Mouse (Mus musculus): ENCODE measurements around the gene Ccdc87.
"Not testable (repeated sequence)": the region's sequence is repeated elsewhere in the genome, so short reads cannot be mapped to it uniquely, and the experiment has no call there.

Gene Ccdc87

GRCm38 (mm10) chr19:4838526-4839140 is 533 bp upstream of the Ccdc87 start:
- DNase-seq (ENCODE audit: low spot score), result no peak

- no peak for DNase-seq (ENCODE audit: low spot score)
Measured at GRCm38 (mm10) chr19:4840848-4841247, 1.7 kb downstream of the Ccdc87 start.

- DNase-seq (ENCODE audit: low spot score), result no peak
Measured at GRCm38 (mm10) chr19:4842611-4843010, 3.4 kb downstream of the Ccdc87 start.

DNA sequence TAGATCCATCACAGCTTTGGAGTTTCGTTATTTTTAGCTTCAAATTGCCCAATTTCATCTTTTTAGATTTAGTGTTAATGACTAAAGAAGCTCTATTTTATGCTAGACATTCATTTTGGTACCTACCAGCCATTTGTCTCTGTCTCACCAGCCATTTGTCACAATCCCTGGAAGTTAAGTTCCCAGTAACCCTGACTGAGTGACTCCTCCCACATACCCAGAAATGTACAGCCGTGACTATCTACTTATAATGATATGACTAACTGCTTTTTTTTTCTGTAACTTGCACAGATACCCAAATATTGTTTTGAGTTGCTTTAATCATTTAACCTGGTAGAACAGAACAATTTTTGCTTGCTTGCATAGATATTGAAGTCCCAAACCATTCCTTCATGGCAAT is 6.7 kb downstream of the Ccdc87 start:
- DNase-seq (ENCODE audit: low spot score), result no peak

DNA sequence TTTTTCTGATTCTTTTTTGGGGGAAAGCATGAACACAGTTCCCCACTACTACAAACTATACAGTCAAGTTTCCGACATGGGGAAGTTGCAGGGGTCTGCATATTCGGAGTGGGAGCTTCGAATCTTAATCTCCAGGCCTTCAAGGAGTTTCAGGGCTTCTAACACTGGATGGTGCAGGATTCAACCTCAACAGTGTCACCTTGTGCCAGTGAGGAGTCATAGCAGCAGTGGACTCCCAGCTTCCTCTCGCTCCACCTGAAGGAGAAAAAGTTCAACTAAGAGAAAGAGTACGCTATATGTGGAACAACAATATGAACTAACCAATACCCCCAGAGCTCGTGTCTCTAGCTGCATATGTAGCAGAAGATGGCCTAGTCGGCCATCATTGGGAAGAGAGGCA is 8.3 kb downstream of the Ccdc87 start:
- DNase-seq (ENCODE audit: low spot score), result peak; percentile 60

DNA sequence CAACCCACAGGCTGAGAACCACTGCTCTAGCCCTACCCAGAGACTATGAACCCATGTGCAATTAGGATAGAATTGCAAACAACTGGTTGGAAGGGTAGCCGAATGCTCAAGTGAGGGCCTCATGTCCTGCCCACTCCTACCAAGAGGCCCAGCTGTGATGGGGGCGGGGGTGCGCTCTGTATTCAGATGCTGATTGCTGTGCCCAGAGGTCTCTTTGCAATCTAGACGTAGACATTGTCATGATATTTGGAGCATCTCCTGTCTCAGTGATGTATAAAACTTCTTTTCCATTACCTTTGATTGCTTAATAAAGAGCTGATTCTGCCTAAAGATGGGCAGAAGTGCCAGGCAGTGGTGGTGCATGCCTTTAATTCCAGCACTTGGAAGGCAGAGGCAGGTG is 10.6 kb downstream of the Ccdc87 start:
- DNase-seq (ENCODE audit: low spot score), result no peak

- no peak for DNase-seq (ENCODE audit: low spot score)
Measured at GRCm38 (mm10) chr19:4850281-4850680, 11.1 kb downstream of the Ccdc87 start.

GRCm38 (mm10) chr19:4854552-4855469 is 15.6 kb downstream of the Ccdc87 start, which contains the start of gene Ctsf:
Gene Ctsf (plus strand): TSS chr19:4855130.
- peak; percentile 92 for DNase-seq (ENCODE audit: low spot score)

- no peak for DNase-seq (ENCODE audit: low spot score)
Measured at GRCm38 (mm10) chr19:4855470-4855820, 16.3 kb downstream of the Ccdc87 start.

DNA sequence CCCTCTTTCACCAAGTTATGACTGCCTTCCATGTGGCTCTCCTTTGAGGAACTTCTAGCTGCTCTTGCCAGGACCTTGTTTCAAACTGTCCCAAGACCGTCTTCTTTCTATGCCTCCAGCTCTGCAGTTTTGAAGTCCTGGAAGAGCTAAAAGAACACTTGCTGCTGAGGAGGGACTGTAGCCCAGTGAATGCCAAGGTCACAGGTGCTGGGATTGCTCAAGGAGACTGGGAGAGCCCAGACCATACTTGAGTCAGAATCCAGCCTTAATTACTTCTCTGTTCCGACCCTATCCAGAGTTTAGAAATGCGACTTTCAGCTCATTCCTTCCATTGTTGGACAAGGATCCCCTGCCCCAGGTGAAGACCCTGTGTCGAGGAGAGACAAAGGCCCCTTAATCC is 16.8 kb downstream of the Ccdc87 start:
- no peak for DNase-seq (ENCODE audit: low spot score)

- DNase-seq (ENCODE audit: low spot score), result no peak
Measured at GRCm38 (mm10) chr19:4859081-4859480, 19.9 kb downstream of the Ccdc87 start.

- no peak for DNase-seq (ENCODE audit: low spot score)
Measured at GRCm38 (mm10) chr19:4863048-4863447, 23.9 kb downstream of the Ccdc87 start.

- peak; percentile 28 for DNase-seq (ENCODE audit: low spot score)
Measured at GRCm38 (mm10) chr19:4865147-4865546, 26.0 kb downstream of the Ccdc87 start.

DNA sequence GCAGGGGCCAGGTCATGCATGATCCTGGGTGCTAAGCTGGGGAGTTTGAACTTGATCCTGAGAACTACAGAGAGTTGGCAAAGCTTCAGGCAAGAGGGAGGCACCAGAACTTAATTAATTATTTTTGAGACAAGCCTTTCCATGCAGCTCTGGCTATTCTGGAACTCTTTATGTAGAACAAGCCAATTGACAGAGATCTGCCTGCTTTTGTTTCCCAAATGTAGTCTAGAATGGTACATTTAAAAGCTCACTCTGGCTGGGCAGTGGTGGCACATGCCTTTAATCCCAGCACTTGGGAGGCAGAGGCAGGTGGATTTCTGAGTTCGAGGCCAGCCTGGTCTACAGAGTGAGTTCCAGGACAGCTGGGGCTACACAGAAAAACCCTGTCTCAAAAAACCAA is 35.4 kb downstream of the Ccdc87 start:
- DNase-seq (ENCODE audit: low spot score), result not testable (repeated sequence)

- no peak for DNase-seq (ENCODE audit: low spot score)
Measured at GRCm38 (mm10) chr19:4876241-4876640, 37.1 kb downstream of the Ccdc87 start.

GRCm38 (mm10) chr19:4876755-4877154 is 37.6 kb downstream of the Ccdc87 start:
- no peak for DNase-seq (ENCODE audit: low spot score)

GRCm38 (mm10) chr19:4877785-4878184 is 38.6 kb downstream of the Ccdc87 start, which contains the start of gene Actn3:
Gene Actn3 (minus strand): TSS chr19:4877909.
- DNase-seq (ENCODE audit: low spot score), result peak; percentile 38

- DNase-seq (ENCODE audit: low spot score), result peak; percentile 95
Measured at GRCm38 (mm10) chr19:4878405-4879323, 39.5 kb downstream of the Ccdc87 start, which contains the start of gene Zdhhc24. Gene Zdhhc24 (plus strand): TSS chr19:4878668.

DNA sequence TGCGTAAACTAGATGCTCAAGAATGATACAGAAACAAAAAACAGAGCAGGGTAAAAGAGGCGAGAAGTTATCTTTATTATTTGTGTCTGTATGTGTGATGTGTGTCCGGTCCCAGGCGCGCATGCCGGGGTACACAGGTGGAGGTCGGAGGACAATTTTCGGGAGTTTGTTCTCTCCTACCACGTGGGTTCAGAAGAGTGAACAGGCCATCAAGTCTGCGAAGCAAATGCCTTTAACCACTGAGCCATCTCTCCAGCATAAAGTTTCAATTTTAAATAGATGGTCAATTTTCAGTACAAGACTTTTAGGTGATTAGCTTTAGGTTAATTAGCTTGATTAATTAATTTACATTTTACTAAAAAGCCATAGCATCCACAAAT is 40.1 kb downstream of the Ccdc87 start:
- no peak for DNase-seq (ENCODE audit: low spot score)

DNA sequence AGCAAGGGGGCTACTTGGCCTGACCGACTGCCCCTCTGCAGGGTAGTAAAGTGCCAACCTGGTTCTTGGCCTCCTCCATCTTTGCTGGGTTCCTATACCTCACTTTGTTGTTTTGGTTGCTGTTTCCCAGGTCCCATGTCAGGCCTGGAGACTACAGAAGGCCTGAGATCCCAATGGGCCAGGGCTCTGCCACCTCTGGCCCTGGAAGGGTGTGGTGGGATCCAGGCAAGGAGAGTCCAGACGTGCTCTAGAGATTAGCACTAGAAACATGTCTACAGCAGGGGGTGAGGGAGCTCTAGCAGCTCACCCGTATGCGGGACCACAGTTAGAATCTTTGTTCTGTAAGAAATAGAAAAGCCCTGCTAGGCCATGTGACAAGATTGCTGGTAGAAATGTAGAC is 44.8 kb downstream of the Ccdc87 start:
- DNase-seq (ENCODE audit: low spot score), result no peak

GRCm38 (mm10) chr19:4889791-4890190 is 50.6 kb downstream of the Ccdc87 start:
- no peak for DNase-seq (ENCODE audit: low spot score)

GRCm38 (mm10) chr19:4891798-4892197 is 52.6 kb downstream of the Ccdc87 start:
- DNase-seq (ENCODE audit: low spot score), result no peak
